Mouse (Mus musculus): ENCODE data around the gene Apbb2. TPM values are rescaled to one million over a fixed set of nuclear protein-coding genes. Genes with fewer than 3 reads are reported as not detected.
"Not testable (repeated sequence)": the region's sequence is repeated elsewhere in the genome, so short reads cannot be mapped to it uniquely, and the experiment has no call there.

The Apbb2 gene
- total and polyA plus RNA-seq, 3 experiments = 26.7 to 40.0 (median 39.9) TPM

DNA sequence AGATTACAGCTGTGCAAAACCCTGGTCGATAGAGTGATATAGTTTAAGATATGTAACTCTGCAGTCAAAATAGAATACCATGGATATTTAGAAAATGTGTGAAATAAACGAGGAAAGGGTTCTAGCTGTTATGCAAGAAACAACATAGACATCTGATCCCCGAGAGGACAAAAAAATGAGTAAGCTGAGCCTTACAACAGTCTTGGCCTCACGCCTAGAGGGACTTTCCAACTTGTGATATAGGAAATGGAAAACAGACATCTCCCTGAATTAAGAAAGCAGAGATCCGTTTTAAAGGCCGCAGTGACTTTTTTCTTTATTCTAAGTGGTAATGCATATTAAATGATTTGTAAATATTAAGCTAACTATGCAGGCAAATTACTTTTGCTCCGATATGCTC, 349.0 kb downstream of the Apbb2 start:
- Histone ChIP-seq H3K9ac (ENCODE audit: low read depth, low read length) (no peak overlapping the region), H3K79me2 (replicated peaks; ENCODE audit: control insufficient read depth, insufficient read depth, low read length) (no peaks in the 10 kb centered on the region), H3K4me3 (no peak overlapping the region), H3K27me3 (ENCODE audit: control insufficient read depth, insufficient read depth, low read length) (no peaks in the 10 kb centered on the region), H3K27ac (no peak overlapping the region), H3K4me1 (ENCODE audit: control insufficient read depth, insufficient read depth, low read length) (no peaks in the 10 kb centered on the region), H3K36me3 (ENCODE audit: control insufficient read depth, insufficient read depth, low read length) (no peaks in the 10 kb centered on the region)
- intact Hi-C loops (cut with DNase I) = loop anchor here (10.0 kb wide), 1 partner anchor 395 kb away; no protein-coding TSS in a partner anchor
- TF ChIP-seq EP300 (IDR thresholded peaks at IDR 0.05; ENCODE audit: insufficient read depth, low read depth, low read length) = no peak
- TF ChIP-seq POLR2A (IDR thresholded peaks at IDR 0.05; ENCODE audit: insufficient read depth, low read depth, low read length) = no peak
- no peak for TF ChIP-seq CTCF (IDR thresholded peaks at IDR 0.05)
- WGBS = 43% methylated on average over 7 of the region's 7 CpGs
- peak in 1 of 2 experiments; percentile 31 for DNase-seq

DNA sequence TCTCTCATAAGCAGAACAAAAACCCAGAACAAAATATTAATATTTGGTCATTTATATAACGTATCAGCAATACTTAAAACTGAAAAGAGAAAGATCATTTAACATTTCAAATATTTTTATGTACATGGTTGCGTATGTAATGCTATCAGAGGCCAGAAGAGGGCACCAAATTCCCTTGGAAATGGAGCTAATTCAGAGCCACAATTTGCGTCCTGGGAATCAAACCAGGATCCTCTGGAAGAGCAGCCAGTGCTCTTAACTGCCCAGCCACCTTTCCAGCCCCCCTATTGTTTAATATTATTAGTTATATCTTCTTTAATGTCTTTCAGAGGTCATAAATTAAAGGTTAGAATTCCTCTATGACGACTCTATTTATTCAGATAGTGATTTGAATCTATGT, 355.2 kb downstream of the Apbb2 start:
- intact Hi-C loops (cut with DNase I) = loop anchor here (1.0 to 10.0 kb wide), 3 partner anchors 63 to 401 kb away; no protein-coding TSS in a partner anchor
- H3K27me3 ChIP-seq (ENCODE audit: control insufficient read depth, insufficient read depth, low read length) = no peaks in the 10 kb centered on the region
- TF ChIP-seq CTCF (IDR thresholded peaks at IDR 0.05) (peak; percentile 87), POLR2A (IDR thresholded peaks at IDR 0.05; ENCODE audit: insufficient read depth, low read depth, low read length) (no peak), EP300 (IDR thresholded peaks at IDR 0.05; ENCODE audit: insufficient read depth, low read depth, low read length) (no peak)
- no peak overlapping the region for H3K27ac ChIP-seq
- DNase-seq = peak in 1 of 2 experiments; percentile 37
- H3K4me1 ChIP-seq (ENCODE audit: control insufficient read depth, insufficient read depth, low read length) = peaks cover 2% of the 10 kb centered on the region
- no peak overlapping the region for H3K4me3 ChIP-seq
- no peak overlapping the region for H3K9ac ChIP-seq (ENCODE audit: low read depth, low read length)
- 50% methylated on average over 4 of the region's 4 CpGs for WGBS
- H3K79me2 ChIP-seq (replicated peaks; ENCODE audit: control insufficient read depth, insufficient read depth, low read length) = no peaks in the 10 kb centered on the region
- H3K36me3 ChIP-seq (ENCODE audit: control insufficient read depth, insufficient read depth, low read length) = no peaks in the 10 kb centered on the region

DNA sequence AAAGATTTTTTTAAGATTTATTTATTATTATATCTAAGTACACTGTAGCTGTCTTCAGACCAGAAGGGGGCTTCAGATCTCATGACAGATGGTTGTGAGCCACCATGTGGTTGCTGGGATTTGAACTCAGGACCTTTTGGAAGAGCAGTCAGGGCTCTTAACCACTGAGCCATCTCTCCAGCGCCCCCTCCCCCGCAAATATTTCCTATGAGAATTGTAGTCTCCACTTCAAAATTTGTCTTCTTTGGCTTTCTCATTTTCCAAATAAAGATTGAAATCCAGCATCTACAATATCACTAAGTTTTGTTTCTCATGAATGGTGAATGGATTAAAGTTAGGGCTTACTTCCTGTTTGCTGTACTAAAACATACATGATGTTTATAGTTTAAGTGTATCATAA, 356.1 kb downstream of the Apbb2 start:
- no peak for TF ChIP-seq CTCF (IDR thresholded peaks at IDR 0.05)
- no peak for TF ChIP-seq POLR2A (IDR thresholded peaks at IDR 0.05; ENCODE audit: insufficient read depth, low read depth, low read length)
- no peak for TF ChIP-seq EP300 (IDR thresholded peaks at IDR 0.05; ENCODE audit: insufficient read depth, low read depth, low read length)
- no peaks in the 10 kb centered on the region for H3K36me3 ChIP-seq (ENCODE audit: control insufficient read depth, insufficient read depth, low read length)
- H3K27ac ChIP-seq = no peak overlapping the region
- no peak overlapping the region for H3K4me3 ChIP-seq
- H3K4me1 ChIP-seq (ENCODE audit: control insufficient read depth, insufficient read depth, low read length) = peaks cover 2% of the 10 kb centered on the region
- H3K9ac ChIP-seq (ENCODE audit: low read depth, low read length) = no peak overlapping the region
- H3K79me2 ChIP-seq (replicated peaks; ENCODE audit: control insufficient read depth, insufficient read depth, low read length) = no peaks in the 10 kb centered on the region
- H3K27me3 ChIP-seq (ENCODE audit: control insufficient read depth, insufficient read depth, low read length) = no peaks in the 10 kb centered on the region
- intact Hi-C loops (cut with DNase I) = loop anchor here (2.0 to 10.0 kb wide), 2 partner anchors 64 to 402 kb away; no protein-coding TSS in a partner anchor
- no peak for DNase-seq
- WGBS = 76% methylated on average over 2 of the region's 2 CpGs

DNA sequence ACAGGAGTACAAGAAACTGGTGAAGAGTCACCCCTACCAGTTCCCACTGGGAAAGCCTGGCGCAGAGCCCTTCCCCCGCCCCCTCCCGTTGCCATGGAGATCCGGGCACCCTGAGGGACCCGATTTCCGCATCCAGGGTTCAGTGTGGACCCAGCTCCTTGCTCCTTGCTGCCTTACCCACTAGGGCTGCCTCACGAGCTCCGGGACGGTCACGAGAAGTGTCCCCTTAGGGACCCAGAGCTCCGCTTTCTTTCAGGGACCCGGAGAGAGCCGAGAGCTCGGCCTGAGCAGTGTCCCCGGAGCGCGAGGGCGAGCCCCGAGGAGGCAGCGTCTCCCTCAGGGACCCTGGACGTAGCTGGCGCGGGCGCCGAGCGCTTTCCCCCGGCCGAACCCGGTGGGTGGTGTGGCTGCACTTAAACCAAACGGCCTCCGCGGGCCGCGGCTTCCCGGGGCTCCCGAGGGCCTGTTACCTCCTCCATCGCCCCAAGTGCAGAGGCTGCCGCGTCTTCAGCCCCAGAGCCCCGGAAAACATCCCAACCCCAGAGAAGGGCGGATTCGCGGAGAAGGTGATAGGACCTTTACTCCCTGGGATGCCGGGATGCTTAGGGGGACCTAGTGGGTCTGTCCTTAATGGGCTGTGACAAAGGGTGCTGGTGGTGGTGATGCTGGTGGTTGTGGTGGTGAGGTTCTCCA, 358.7 kb downstream of the Apbb2 start, which contains the start of gene Nsun7:
Nsun7 (plus strand) TSS at position 142 of the 693 bp plus-strand sequence.
- no peak for TF ChIP-seq CTCF (IDR thresholded peaks at IDR 0.05)
- 1% methylated on average over 44 of the region's 44 CpGs for WGBS
- no peaks in the 10 kb centered on the region for H3K36me3 ChIP-seq (ENCODE audit: control insufficient read depth, insufficient read depth, low read length)
- no peaks in the 10 kb centered on the region for H3K79me2 ChIP-seq (replicated peaks; ENCODE audit: control insufficient read depth, insufficient read depth, low read length)
- DNase-seq = peak; percentile 76 to 82
- H3K9ac ChIP-seq (ENCODE audit: low read depth, low read length) = peak within 1 kb of the TSS; percentile 64
- H3K4me3 ChIP-seq = peak within 1 kb of the TSS; percentile 63
- peaks cover 2% of the 10 kb centered on the region for H3K4me1 ChIP-seq (ENCODE audit: control insufficient read depth, insufficient read depth, low read length)
- H3K27ac ChIP-seq = peak within 1 kb of the TSS; percentile 31; the same call in 1 of the 2 replicates
- intact Hi-C loops (cut with DNase I) = loop anchor here (10.0 kb wide), 1 partner anchor 405 kb away; no protein-coding TSS in a partner anchor
- no peaks in the 10 kb centered on the region for H3K27me3 ChIP-seq (ENCODE audit: control insufficient read depth, insufficient read depth, low read length)

DNA sequence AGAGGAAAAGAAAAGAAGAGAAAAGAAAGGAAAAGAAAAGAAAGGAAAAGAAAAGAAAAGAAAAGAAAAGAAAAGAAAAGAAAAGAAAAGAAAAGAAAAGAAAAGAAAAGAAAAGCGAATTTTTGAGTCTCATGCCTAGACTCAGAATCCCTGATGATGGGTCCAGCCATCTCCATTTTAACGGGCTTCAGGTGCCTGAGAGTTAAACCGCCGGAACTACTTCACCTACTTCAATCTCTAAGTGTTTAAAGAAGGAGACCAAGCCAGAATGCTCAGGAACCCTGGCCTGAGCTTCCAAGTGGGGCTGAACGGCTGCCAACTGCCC, 359.2 kb downstream of the Apbb2 start:
- H3K36me3 ChIP-seq (ENCODE audit: control insufficient read depth, insufficient read depth, low read length); intact Hi-C loops (cut with DNase I): not testable (repeated sequence)

DNA sequence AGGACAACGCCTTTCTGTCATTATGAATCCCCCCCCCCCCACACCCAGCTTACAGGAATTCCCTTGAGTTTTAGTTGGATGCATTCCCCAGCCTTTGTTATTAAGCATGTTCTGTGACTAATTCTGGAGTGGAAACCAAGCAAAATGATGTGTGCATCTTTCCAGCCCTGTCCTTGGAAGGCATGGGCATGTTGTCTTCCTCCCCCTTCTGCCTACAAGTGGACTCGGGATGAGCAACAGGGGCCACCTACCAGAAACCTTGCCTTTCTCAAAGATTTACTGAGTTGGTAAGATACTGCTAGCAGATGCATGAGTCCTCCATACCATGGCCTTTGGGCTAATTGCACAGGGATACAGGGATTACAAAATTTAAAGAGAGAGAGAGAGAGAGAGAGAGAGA, 359.6 kb downstream of the Apbb2 start:
- no peaks in the 10 kb centered on the region for H3K79me2 ChIP-seq (replicated peaks; ENCODE audit: control insufficient read depth, insufficient read depth, low read length)
- no peaks in the 10 kb centered on the region for H3K27me3 ChIP-seq (ENCODE audit: control insufficient read depth, insufficient read depth, low read length)
- no peak overlapping the region for H3K9ac ChIP-seq (ENCODE audit: low read depth, low read length)
- no peak overlapping the region for H3K4me3 ChIP-seq
- H3K4me1 ChIP-seq (ENCODE audit: control insufficient read depth, insufficient read depth, low read length) = peaks cover 2% of the 10 kb centered on the region
- no peaks in the 10 kb centered on the region for H3K36me3 ChIP-seq (ENCODE audit: control insufficient read depth, insufficient read depth, low read length)
- no peak overlapping the region for H3K27ac ChIP-seq
- 46% methylated on average over 2 of the region's 2 CpGs for WGBS
- intact Hi-C loops (cut with DNase I) = no loop called here
- no peak for DNase-seq
- no peak for TF ChIP-seq EP300 (IDR thresholded peaks at IDR 0.05; ENCODE audit: insufficient read depth, low read depth, low read length)
- TF ChIP-seq POLR2A (IDR thresholded peaks at IDR 0.05; ENCODE audit: insufficient read depth, low read depth, low read length) = no peak
- TF ChIP-seq CTCF (IDR thresholded peaks at IDR 0.05) = no peak

More for the DNA sequence above, 359.2 kb downstream of the Apbb2 start:
- WGBS = 4% methylated on average over 5 of the region's 5 CpGs
- not testable (repeated sequence) for H3K27ac ChIP-seq; H3K4me1 ChIP-seq (ENCODE audit: control insufficient read depth, insufficient read depth, low read length); H3K27me3 ChIP-seq (ENCODE audit: control insufficient read depth, insufficient read depth, low read length); H3K79me2 ChIP-seq (replicated peaks; ENCODE audit: control insufficient read depth, insufficient read depth, low read length); DNase-seq
- H3K9ac ChIP-seq (ENCODE audit: low read depth, low read length) = peak overlapping the region; percentile 64; the same call in 1 of the 2 replicates
- peak overlapping the region; percentile 63 for H3K4me3 ChIP-seq
